8 mouse cellular contexts compared by ENCODE assay signal in genomic region chr7:44309475-44310284, GRCm38 (mm10). TPM values are rescaled to one million over a fixed set of nuclear protein-coding genes. Genes with fewer than 3 reads are reported as not detected.
DNase-seq lines count a peak whose midpoint lies in the region; ATAC-seq and TF ChIP-seq lines count a peak whose summit lies in the region.

Shank1 (plus strand) TSS chr7:44310253.

- H3K27ac ChIP-seq in heart, embryonic 15.5 days, result no peak within 1 kb of the TSS
- no peak within 1 kb of the TSS for H3K27ac ChIP-seq in bone marrow macrophage, adult 2 months (ENCODE audit: insufficient read depth, low read depth, low read length)
- peak within 1 kb of the TSS; percentile 88 for H3K27ac ChIP-seq in hindbrain, embryonic 10.5 days
- H3K27ac ChIP-seq in limb, embryonic 12.5 days, result no peak within 1 kb of the TSS

- no peak for DNase-seq in heart, postnatal 4 days
- peak; percentile 22 for DNase-seq in hindbrain, embryonic 10.5 days (ENCODE audit: low spot score)
- DNase-seq in retina, postnatal 1 day, result peak; percentile 70
- no peak for DNase-seq in yolk sac, embryonic 10.5 days (ENCODE audit: low spot score)
- DNase-seq in T-cell, adult 2 months (ENCODE audit: low spot score), result no peak

- no peak for TF ChIP-seq CTCF in bone marrow macrophage, adult 2 months (IDR thresholded peaks at IDR 0.05; ENCODE audit: low read depth, low read length)

- peak within 1 kb of the TSS; percentile 94 for H3K4me2 ChIP-seq in heart, embryonic 15.5 days
- H3K4me2 ChIP-seq in limb, embryonic 12.5 days, result peak within 1 kb of the TSS; percentile 98

- peaks cover 66% of the 10 kb centered on the region for H3K27me3 ChIP-seq in heart, embryonic 15.5 days
- H3K27me3 ChIP-seq in hindbrain, embryonic 10.5 days (ENCODE audit: insufficient read depth, poor library complexity, severe bottlenecking), result peaks cover 84% of the 10 kb centered on the region
- peaks cover 68% of the 10 kb centered on the region for H3K27me3 ChIP-seq in limb, embryonic 12.5 days

- H3K36me3 ChIP-seq in heart, embryonic 15.5 days, result no peaks in the 10 kb centered on the region
- H3K36me3 ChIP-seq in hindbrain, embryonic 10.5 days, result 0 out of 2 replicates have a peak, but pooled peaks cover 12% of the 10 kb centered on the region
- no peaks in the 10 kb centered on the region for H3K36me3 ChIP-seq in limb, embryonic 12.5 days

- 17% methylated on average over 16 of the region's 22 CpGs for WGBS in heart, embryonic 15.5 days
- 15% methylated on average over 22 of the region's 22 CpGs for WGBS in hindbrain, embryonic 10.5 days
- WGBS in limb, embryonic 12.5 days, result 14% methylated on average over 18 of the region's 22 CpGs

- TF ChIP-seq POLR2A in bone marrow macrophage, adult 2 months (IDR thresholded peaks at IDR 0.05; ENCODE audit: borderline replicate concordance, low read depth, low read length), result no peak

- peak within 1 kb of the TSS; percentile 52 for H3K4me3 ChIP-seq in heart, embryonic 15.5 days
- H3K4me3 ChIP-seq in bone marrow macrophage, adult 2 months (ENCODE audit: insufficient read depth, low read length), result peak within 1 kb of the TSS; percentile 19; the same call in 1 of the 2 replicates
- H3K4me3 ChIP-seq in hindbrain, embryonic 10.5 days, result peak within 1 kb of the TSS; percentile 64
- H3K4me3 ChIP-seq in limb, embryonic 12.5 days (replicated peaks), result peak within 1 kb of the TSS; percentile 54

- H3K9me3 ChIP-seq in heart, embryonic 15.5 days (replicated peaks), result no peaks in the 10 kb centered on the region
- no peaks in the 10 kb centered on the region for H3K9me3 ChIP-seq in hindbrain, embryonic 10.5 days
- no peaks in the 10 kb centered on the region for H3K9me3 ChIP-seq in limb, embryonic 12.5 days

- no peak for ATAC-seq in heart, embryonic 15.5 days (replicated peaks; ENCODE audit: insufficient number of reproducible peaks, insufficient read depth, low FRiP score, low read depth)
- no peak for ATAC-seq in limb, embryonic 12.5 days (ENCODE audit: insufficient number of reproducible peaks, insufficient read depth, low FRiP score, low TSS enrichment, low read depth)

- H3K9ac ChIP-seq in heart, embryonic 15.5 days, result peak within 1 kb of the TSS; percentile 53
- H3K9ac ChIP-seq in limb, embryonic 12.5 days (replicated peaks), result peak within 1 kb of the TSS; percentile 64

- H3K4me1 ChIP-seq in heart, embryonic 15.5 days (replicated peaks), result peaks cover 25% of the 10 kb centered on the region
- H3K4me1 ChIP-seq in bone marrow macrophage, adult 2 months (ENCODE audit: control insufficient read depth, insufficient read depth, low read length), result peaks cover 7% of the 10 kb centered on the region; the same call in 1 of the 2 replicates
- peaks cover 47% of the 10 kb centered on the region for H3K4me1 ChIP-seq in hindbrain, embryonic 10.5 days (replicated peaks)
- H3K4me1 ChIP-seq in limb, embryonic 12.5 days (replicated peaks), result peaks cover 48% of the 10 kb centered on the region

RNA-seq across cellular contexts. Expression of gene Shank1, which starts in this region (rescaled TPM):
- polyA plus RNA-seq in heart, embryonic 15.5 days (2015; fragmentation: Nextera tagmentation; extraction: Ambion mirVana), result 0.58 and 0.74 TPM in 2 replicates
- total RNA-seq in heart, postnatal 4 days (2021), result 1 to 10 TPM; 3.5 to 4.6 TPM
- not detected in 2 replicates for polyA plus RNA-seq in bone marrow macrophage, adult 2 months (2012; ENCODE audit: insufficient read depth, insufficient read length, missing spikeins)
- 1.2 and 4.6 TPM in 2 replicates for polyA plus RNA-seq in hindbrain, embryonic 10.5 days (2016; fragmentation: Nextera tagmentation; extraction: Ambion mirVana)
- polyA plus RNA-seq in limb, embryonic 12.5 days (2016; fragmentation: Nextera tagmentation; extraction: Ambion mirVana), result 1.2 and 1.3 TPM in 2 replicates

Comparison
In these comparisons a context has a peak if more than half of its experiments do, and no peak if none do; other contexts are left out.
1. DNase-seq: peak in hindbrain, embryonic 10.5 days (single experiment) and retina, postnatal 1 day (single experiment); none in heart, postnatal 4 days (single experiment), yolk sac, embryonic 10.5 days (single experiment) and T-cell, adult 2 months (single experiment).
2. Peak in every context shown above with its lines, with median percentiles within 50 percentile points of each other: H3K4me3 ChIP-seq.